Mouse (Mus musculus): ENCODE measurements around the gene Ftsj3. TPM values are rescaled to one million over a fixed set of nuclear protein-coding genes. Genes with fewer than 3 reads are reported as not detected.

Gene Ftsj3
- 11.2 and 27.4 TPM in 2 replicates for total RNA-seq (2023)

DNA sequence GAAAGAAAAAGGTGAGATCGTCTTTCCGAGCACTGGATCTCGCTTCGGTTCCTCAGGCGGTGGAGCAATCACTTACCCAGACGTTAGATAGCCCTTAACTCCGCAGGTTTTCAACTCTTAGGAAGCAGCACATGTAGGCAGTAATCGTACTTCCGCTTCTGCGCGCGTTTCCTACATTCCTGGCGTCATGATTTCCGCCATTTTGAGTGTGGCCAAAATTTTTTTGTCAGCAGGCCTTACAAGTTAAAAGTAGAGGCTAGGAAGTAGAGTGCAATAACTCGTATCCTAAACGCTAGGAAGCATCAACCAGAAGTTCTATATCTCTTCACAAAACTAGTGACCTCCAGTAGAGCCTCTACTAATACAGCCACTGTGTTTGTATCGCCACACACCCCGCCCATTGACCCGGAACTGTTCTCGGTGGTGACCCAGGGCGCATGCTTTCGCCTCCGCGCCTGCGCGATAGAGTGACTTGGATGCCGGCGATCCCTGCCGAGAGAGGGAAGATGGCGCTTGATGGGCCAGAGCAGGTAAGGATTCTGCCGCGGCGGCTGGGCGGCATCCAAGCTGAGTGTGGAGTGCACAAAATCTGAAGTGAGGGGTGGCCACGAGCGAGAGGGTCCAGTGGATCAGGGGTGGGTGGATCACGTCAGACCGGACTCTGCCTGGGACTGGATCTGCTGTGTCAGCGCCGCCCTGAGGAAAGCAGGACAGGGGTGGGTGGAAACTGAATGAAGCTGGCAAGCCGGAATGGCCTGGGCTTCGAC, at the start of gene Ftsj3, which contains the start of gene Psmc5:
TSS of gene Ftsj3 (minus strand) at position 395 of the 767 bp plus-strand sequence.
TSS of gene Psmc5 (plus strand) at position 470 of the 767 bp plus-strand sequence.

DNA sequence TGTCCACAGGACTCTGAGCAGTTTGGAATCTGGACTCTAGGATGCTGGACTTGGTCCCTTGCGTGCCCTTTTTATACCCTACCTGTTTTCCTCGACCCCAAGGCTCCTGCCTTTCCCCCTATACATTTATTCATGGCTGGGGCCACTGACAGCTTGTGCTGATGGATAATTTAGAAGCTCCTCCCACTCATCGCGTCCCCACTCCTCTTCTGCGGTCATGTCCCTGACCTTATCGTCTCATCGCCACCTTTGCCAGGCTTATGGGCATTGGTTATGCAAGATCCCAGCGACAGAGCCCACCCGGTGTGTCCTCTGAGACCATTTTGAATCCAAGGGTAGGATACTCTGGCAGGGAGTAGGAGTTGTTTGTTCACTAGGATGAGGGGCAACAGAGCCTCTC, 45.9 kb upstream of the Ftsj3 start, which contains the start of gene Gh:
TSS of gene Gh (minus strand) at position 101 of the 400 bp plus-strand sequence.

DNA sequence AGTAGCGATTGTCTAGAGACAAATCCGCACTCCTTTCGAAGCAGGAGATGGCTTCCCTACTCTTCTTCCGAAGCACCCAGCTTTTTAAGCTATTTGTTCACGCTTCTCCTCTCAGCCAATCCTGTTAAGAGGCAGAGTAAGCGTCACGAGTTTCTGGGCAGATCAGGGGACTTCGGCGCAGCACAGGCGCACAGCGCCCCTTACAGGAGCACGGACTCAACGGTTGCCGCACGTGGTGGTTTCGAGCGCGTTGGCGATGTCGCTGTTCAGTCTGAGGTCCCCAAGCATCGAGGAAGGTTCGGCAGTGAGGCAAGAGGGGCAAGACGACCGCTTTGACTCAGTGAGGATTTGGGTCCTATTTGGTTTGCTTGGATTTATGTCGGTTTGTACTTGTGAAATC, 20.6 kb upstream of the Ftsj3 start, which contains the start of gene Tcam1:
TSS of gene Tcam1 (plus strand) at position 219 of the 400 bp plus-strand sequence.

DNA sequence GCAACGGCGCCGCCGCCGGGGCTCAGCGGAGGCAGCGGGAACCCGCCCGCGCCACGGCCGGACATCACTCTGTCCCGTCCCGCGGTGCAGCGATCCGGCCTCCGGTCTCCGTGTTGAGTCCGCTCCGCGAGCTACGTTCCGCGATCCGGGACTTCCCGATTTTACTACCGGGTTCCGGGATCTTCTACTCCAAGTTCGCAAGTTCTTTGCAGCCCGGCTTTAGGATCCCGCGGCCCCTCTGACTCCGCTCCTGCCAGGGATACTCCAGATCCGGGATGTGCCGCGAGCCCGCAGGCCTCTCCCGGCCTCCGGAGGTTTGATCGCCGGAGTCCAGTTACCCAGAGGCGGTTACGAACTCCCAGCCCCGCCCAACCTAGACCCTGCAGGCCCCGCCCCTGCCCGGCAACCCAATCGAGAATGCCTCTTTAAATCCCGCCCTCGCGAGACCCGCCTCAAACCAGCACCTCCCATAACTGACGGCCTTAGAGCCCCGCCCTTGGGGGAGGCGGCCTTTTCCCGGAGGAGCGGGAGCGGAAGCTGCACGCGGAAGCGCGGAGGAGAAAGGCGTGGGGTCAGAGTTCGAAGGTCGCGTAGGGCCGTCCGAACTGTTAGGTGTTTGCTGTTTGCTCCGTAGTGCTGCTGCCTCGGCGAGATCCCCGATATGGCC, 16.9 kb upstream of the Ftsj3 start, which contains the start of gene Smarcd2:
TSS of gene Smarcd2 (minus strand) at position 329 of the 667 bp plus-strand sequence.

DNA sequence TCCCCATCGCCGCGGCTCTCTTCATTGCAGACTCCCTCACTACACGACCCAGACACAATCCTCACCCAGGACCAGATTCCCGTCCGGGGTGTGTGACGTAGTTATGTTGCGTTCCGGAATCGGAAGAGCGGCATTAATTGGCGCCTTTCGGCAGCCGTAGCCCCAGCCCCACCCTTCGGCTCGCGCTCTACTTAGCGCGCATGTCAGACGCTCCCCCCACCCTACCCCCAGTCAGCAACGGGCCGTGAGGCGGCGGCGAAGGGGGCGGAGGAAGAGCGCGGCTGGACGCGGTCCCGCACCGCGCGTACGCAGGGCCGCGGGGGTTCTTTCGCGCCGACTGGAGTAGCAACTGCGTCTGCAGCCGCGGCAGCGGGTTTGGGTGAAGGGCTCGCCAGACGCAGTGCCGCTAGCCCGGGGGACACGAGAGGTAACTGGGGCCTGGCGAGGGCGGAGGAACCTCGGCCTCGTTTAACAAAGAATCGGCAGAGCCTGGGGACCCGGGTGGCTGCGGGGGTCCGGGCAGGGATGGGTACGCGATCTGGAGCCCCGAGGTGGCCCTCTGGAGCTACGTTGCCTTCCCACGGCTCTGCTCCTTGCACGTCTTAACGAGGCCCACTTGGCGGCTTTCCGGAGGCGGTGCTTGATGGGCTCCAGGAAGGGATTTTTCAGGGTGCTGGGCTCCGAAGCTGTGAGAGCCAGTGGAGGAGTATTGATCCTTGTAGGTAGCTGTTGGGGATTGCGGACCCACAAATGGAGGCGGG, 39.0 kb downstream of the Ftsj3 start, which contains the start of gene Ddx42:
TSS of gene Ddx42 (plus strand) at position 197 of the 761 bp plus-strand sequence.

DNA sequence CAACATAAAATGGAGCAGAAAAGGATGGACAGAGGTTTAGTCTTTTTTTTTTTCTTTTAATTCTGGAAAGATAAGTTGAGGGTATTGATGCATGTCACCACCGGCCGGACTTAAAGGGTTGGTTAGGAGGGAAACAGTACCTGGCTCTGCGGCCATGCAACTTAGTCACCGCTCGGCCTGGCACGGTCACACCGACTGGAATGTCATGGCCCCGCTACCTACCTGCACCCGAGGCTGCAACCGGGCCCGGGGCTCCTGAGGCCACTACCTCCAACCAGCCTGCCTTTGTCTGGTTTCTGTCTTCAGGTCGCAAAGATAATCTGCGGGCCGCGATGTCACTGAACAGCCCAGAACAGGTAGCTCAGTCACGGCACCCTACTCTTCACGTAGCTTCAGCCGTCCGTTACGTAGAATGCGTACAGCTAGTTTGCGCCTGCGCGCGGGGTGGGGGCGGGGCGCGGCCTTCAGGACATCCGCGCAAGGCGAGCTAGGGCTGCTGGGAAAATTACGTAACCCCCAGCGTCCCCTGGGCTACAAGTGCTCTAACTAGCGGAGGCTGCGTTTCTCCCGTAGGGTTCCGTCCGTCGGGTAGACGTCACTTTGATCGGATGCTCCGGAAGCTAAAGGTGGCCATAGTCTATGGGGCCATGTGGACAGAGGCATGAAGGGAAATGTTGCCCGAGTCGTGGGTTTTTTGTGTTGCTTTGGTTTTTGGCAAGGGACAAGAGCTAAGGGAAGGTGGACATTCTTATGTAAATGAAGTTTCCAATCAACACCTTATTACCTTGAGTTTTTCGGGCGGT, 39.8 kb downstream of the Ftsj3 start, which contains the start of gene Ccdc47:
TSS of gene Ccdc47 (minus strand) at position 418 of the 803 bp plus-strand sequence.

DNA sequence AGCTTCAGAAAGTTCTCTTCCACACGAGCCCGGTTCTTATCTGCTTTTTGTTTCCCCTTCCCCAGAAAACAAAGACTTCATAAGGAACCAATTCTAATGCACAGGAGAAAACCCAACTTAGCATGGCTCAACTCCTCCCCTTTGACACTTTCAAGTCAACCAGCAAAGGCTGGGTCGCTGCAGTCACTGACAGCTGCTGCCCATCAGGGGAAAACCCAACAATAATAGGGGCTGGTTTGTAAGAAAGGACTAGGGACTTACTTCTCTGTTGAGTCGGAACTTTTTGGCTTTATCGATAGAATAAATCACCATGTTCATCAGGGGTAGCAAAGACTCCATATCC, 53.8 kb downstream of the Ftsj3 start, which contains the start of gene Strada:
TSS of gene Strada (minus strand) at position 46 of the 343 bp plus-strand sequence.

Other genes with a start within 250 kb of the Ftsj3 start
- gene Kcnh6, start 248.0 kb downstream of the Ftsj3 start, total RNA-seq (2023) = not detected in 2 replicates
- 43.3 and 48.1 TPM in 2 replicates for gene Dcaf7, start 219.2 kb downstream of the Ftsj3 start, total RNA-seq (2023)
- gene Taco1, start 190.0 kb downstream of the Ftsj3 start, total RNA-seq (2023) = 3.5 and 4.1 TPM in 2 replicates
- 193 and 212 TPM in 2 replicates for gene Map3k3, start 171.5 kb downstream of the Ftsj3 start, total RNA-seq (2023)
- gene Gm10840, start 95.2 kb downstream of the Ftsj3 start, total RNA-seq (2023) = 2.3 and 4.2 TPM in 2 replicates
- 392 and 416 TPM in 2 replicates for gene Limd2, start 95.2 kb downstream of the Ftsj3 start, total RNA-seq (2023)
- gene Strada, start 53.9 kb downstream of the Ftsj3 start, total RNA-seq (2023) = 19.7 and 23.4 TPM in 2 replicates
- gene Ccdc47, start 39.7 kb downstream of the Ftsj3 start, total RNA-seq (2023) = 22.5 and 24.8 TPM in 2 replicates
- gene Ddx42, start 39.2 kb downstream of the Ftsj3 start, total RNA-seq (2023) = 35.1 and 40.9 TPM in 2 replicates
- 26.6 and 32.7 TPM in 2 replicates for gene Psmc5, start 75 bp upstream of the Ftsj3 start, total RNA-seq (2023)
- gene Smarcd2, start 16.9 kb upstream of the Ftsj3 start, total RNA-seq (2023) = 74.7 and 86.4 TPM in 2 replicates
- 0.16 TPM in 1 of 2 replicates, not detected in the other for gene Tcam1, start 20.6 kb upstream of the Ftsj3 start, total RNA-seq (2023)
- not detected in 2 replicates for gene Gh, start 45.8 kb upstream of the Ftsj3 start, total RNA-seq (2023)
- 3.8 and 15.6 TPM in 2 replicates for gene Cd79b, start 58.7 kb upstream of the Ftsj3 start, total RNA-seq (2023)
- gene Scn4a, start 97.2 kb upstream of the Ftsj3 start, total RNA-seq (2023) = 0.07 and 0.09 TPM in 2 replicates
- not detected in 2 replicates for gene Prr29, start 109.4 kb upstream of the Ftsj3 start, total RNA-seq (2023)
- gene Icam2, start 132.0 kb upstream of the Ftsj3 start, total RNA-seq (2023) = 8.5 and 16.0 TPM in 2 replicates
- gene Ern1, start 231.8 kb upstream of the Ftsj3 start, total RNA-seq (2023) = 43.2 and 55.9 TPM in 2 replicates